Mouse (Mus musculus) hindbrain, embryonic 14.5 days (tissue): ENCODE data around the gene B430306N03Rik. TPM values are rescaled to one million over a fixed set of nuclear protein-coding genes. Genes with fewer than 3 reads are reported as not detected.

Source experiments
- ATAC-seq: fragments of 200-750 bp; cut with Nextera tagmentation; 2 replicates; pipeline ENCODE4 v1.8.0; 2017; ENCODE audit warnings: moderate number of reproducible peaks, mild to moderate bottlenecking, moderate TSS enrichment, moderate library complexity; ENCODE audit not compliant: low FRiP score
- DNase-seq: peaks from one replicate; pipeline ENCODE4 v3.0.0-alpha.2; 2015; ENCODE audit warnings: low spot score
- H3K27ac ChIP-seq: fragments of 300-500 bp; sonication (generic); 2 replicates; pipeline ENCODE4 v1.5.1; 2014; ENCODE audit warnings: mild to moderate bottlenecking, moderate library complexity
- H3K27me3 ChIP-seq: fragments of 300-500 bp; sonication (generic); 2 replicates; pipeline ENCODE4 v1.6.1; 2014; ENCODE audit warnings: mild to moderate bottlenecking, low read length, mixed read lengths; ENCODE audit not compliant: control insufficient read depth, insufficient read depth
- H3K36me3 ChIP-seq: fragments of 300-500 bp; sonication (generic); replicated peaks from 2 replicates; pipeline ENCODE4 v1.6.1; 2014; ENCODE audit not compliant: control insufficient read depth, insufficient read depth
- H3K4me1 ChIP-seq: fragments of 300-500 bp; sonication (generic); replicated peaks from 2 replicates; pipeline ENCODE4 v1.6.1; 2014; ENCODE audit warnings: antibody characterized with exemption, low read length, mixed read lengths; ENCODE audit not compliant: control insufficient read depth, insufficient read depth
- H3K4me2 ChIP-seq: fragments of 300-500 bp; sonication (generic); replicated peaks from 2 replicates; pipeline ENCODE4 v1.6.1; 2014; ENCODE audit warnings: mild to moderate bottlenecking, moderate library complexity
- H3K4me3 ChIP-seq: fragments of 300-500 bp; sonication (generic); replicated peaks from 2 replicates; pipeline ENCODE4 v1.5.1; 2014; ENCODE audit warnings: mild to moderate bottlenecking, low read length
- H3K9ac ChIP-seq: fragments of 300-500 bp; sonication (generic); 2 replicates; pipeline ENCODE4 v1.6.1; 2014
- H3K9me3 ChIP-seq: fragments of 300-500 bp; sonication (generic); 2 replicates; pipeline ENCODE4 v1.6.1; 2016; ENCODE audit warnings: low read length; ENCODE audit not compliant: control insufficient read depth
- WGBS: fragments of 180-500 bp; shearing (Covaris S2); extraction: QIAGEN DNeasy Blood & Tissue Kit; methylation state at CpG from one replicate; pipeline ENCODE4 v1.1.7; 2014; 5-methylcytosine and 5-hydroxymethylcytosine counted together
- polyA plus RNA-seq: library from polyadenylated mRNA; unstranded; fragments of >200 nt; fragmentation: Nextera tagmentation; extraction: Ambion mirVana; gene quantifications from 2 replicates; pipeline ENCODE4 v1.2.1, GENCODE M21; 2014

B430306N03Rik gene
- polyA plus RNA-seq, 1 experiment from 2014 or later = 0.05 TPM

DNA sequence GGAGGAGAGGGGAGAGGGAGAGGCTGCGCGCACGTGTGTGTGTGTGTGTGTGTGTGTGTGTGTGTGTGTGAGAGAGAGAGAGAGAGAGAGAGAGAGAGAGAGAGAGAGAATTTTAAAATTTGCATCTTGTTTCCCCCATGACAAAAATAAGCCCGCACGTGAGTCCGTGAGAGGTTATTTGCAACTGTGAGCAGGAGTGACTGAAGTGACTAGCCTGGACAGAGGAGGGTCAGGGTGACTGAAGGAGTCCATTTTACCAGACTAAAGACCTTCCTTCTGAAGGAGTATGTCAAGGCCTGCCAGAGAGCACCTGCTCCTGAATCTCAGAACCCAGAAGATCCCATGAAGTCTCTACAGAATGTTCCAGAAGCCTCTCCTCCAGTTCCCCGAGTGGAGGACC, 16.2 kb upstream of the B430306N03Rik start:
- no peak overlapping the region for H3K4me2 ChIP-seq
- WGBS = 53% methylated on average over 7 of the region's 7 CpGs
- no peak overlapping the region for H3K4me3 ChIP-seq
- ATAC-seq (no peak), DNase-seq (no peak)
- no peaks in the 10 kb centered on the region for H3K36me3 ChIP-seq
- H3K27me3 ChIP-seq = no peaks in the 10 kb centered on the region
- H3K4me1 ChIP-seq = no peaks in the 10 kb centered on the region
- no peak overlapping the region for H3K27ac ChIP-seq
- H3K9me3 ChIP-seq = no peaks in the 10 kb centered on the region
- no peak overlapping the region for H3K9ac ChIP-seq

DNA sequence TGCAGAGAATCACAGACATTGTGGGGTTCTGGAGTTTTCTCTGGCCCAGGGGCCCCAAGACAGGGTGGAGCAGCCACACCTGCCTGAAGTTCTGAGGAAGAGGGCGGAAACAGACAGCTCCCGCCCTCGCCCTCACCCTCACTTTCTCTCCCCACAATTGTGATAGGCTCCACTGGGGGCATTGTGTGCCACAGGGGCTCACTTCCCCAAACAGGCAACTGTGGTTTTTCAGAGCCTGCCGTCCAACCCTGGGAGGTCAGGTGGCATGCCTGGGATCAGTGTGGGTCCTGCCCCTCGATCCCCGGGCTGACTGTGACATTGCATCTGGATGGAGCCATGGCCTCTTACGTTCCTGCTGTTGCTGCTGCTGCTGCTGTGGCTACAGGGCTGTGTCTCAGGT, 15.7 kb upstream of the B430306N03Rik start:
- WGBS = 73% methylated on average over 7 of the region's 7 CpGs
- Histone ChIP-seq H3K4me1 (no peaks in the 10 kb centered on the region), H3K9me3 (no peaks in the 10 kb centered on the region), H3K27ac (no peak overlapping the region), H3K36me3 (no peaks in the 10 kb centered on the region), H3K27me3 (no peaks in the 10 kb centered on the region), H3K4me2 (no peak overlapping the region), H3K4me3 (no peak overlapping the region), H3K9ac (no peak overlapping the region)
- DNase-seq (no peak), ATAC-seq (no peak)

DNA sequence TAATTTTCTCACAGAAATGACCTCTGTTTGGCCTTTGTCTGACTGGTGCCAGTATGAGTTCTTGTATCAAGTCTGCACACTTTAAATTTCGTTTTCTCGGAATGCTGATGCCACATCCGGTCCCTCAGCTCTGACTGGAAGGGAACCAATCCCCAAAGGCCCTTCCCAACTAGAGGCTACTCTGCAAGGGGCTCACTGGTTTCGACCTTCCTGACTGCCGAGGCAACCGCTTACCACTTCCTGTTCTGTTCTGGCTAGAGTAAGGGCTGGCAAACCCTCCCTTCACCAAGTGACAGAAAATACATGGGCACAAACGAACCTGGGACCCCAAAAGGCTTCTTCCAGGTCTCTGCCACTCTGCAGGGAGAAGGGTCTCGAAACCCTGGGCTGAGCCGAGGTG, 15.1 kb upstream of the B430306N03Rik start:
- 83% methylated on average over 9 of the region's 9 CpGs for WGBS
- Histone ChIP-seq H3K27ac (no peak overlapping the region), H3K9me3 (no peaks in the 10 kb centered on the region), H3K4me3 (no peak overlapping the region), H3K4me1 (no peaks in the 10 kb centered on the region), H3K27me3 (no peaks in the 10 kb centered on the region), H3K4me2 (no peak overlapping the region), H3K36me3 (no peaks in the 10 kb centered on the region), H3K9ac (no peak overlapping the region)
- ATAC-seq = no peak
- DNase-seq = no peak

DNA sequence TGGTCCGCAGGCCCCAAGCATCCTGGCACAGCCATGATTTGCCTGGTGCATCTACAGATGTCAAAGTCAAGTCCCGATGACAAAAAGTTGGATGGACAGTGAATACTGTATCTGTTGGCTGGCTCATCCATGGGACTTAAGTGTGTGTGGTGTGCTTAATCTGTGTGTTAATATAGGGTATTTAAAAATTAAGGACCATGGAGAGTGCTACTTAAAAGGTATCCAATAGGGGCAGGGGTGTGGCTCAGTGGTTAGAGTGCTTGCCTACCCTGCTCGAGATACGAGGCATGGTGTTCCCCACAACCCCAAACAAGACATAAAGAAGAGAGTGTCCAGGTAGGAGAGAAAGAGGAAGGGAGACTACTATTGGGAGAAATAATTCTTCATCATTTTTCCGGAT, 14.1 kb upstream of the B430306N03Rik start:
- no peaks in the 10 kb centered on the region for H3K36me3 ChIP-seq
- H3K4me3 ChIP-seq = no peak overlapping the region
- H3K9me3 ChIP-seq = no peaks in the 10 kb centered on the region
- ATAC-seq (no peak), DNase-seq (no peak)
- no peaks in the 10 kb centered on the region for H3K27me3 ChIP-seq
- 94% methylated on average over 5 of the region's 5 CpGs for WGBS
- H3K4me2 ChIP-seq = no peak overlapping the region
- no peaks in the 10 kb centered on the region for H3K4me1 ChIP-seq
- no peak overlapping the region for H3K9ac ChIP-seq
- no peak overlapping the region for H3K27ac ChIP-seq

DNA sequence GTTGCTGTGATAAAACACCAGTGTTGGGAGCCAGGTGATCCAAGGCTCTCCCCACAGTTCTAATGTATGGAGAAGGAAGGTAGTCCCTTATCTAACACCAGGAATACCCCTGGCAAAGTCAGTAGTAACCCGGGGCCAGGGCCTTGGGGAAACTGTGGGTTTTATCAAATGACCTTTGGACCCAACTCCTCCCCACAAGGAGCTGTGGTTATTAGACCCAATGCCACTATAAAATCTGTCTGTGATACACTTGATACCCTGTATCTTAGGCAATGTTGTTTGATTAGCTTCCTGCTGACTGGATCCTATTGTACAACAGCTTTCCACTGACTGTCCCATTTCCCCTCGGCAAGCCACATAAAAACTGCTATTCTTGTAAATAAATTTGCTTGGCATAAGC, 3.8 kb upstream of the B430306N03Rik start:
- H3K4me2 ChIP-seq = no peak overlapping the region

DNA sequence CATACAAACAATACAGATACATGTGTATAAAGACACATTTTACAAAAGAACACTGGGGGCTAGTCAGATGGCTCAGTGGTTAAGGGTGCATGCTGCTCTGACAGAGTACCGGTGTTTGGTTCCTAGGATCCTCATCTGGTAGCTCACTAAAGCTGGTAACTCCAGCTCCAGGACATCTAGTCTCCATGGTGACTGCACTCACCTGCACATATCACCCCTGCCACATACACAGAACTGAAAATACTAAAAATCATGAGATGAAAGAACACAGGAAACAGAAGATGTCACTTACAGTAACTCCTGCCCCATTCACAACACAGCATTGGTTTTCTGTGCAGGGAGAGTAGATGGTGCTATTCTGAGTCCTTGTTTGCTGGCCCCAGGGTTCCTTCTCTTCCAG, 2.7 kb downstream of the B430306N03Rik start:
- no peak for DNase-seq
- Histone ChIP-seq H3K27ac (no peak overlapping the region), H3K4me2 (no peak overlapping the region), H3K36me3 (no peaks in the 10 kb centered on the region), H3K9ac (no peak overlapping the region), H3K4me1 (no peaks in the 10 kb centered on the region), H3K27me3 (no peaks in the 10 kb centered on the region), H3K4me3 (no peak overlapping the region), H3K9me3 (no peaks in the 10 kb centered on the region)
- ATAC-seq = no peak
- 95% methylated on average over 1 of the region's 1 CpGs for WGBS

More for the DNA sequence above, 3.8 kb upstream of the B430306N03Rik start:
- H3K4me1 ChIP-seq = no peaks in the 10 kb centered on the region
- H3K36me3 ChIP-seq = no peaks in the 10 kb centered on the region
- no peak for ATAC-seq
- H3K27me3 ChIP-seq = no peaks in the 10 kb centered on the region
- no peak overlapping the region for H3K27ac ChIP-seq
- WGBS = 87% methylated on average over 2 of the region's 2 CpGs
- H3K9me3 ChIP-seq = no peaks in the 10 kb centered on the region
- H3K4me3 ChIP-seq = no peak overlapping the region
- H3K9ac ChIP-seq = no peak overlapping the region
- DNase-seq = no peak

DNA sequence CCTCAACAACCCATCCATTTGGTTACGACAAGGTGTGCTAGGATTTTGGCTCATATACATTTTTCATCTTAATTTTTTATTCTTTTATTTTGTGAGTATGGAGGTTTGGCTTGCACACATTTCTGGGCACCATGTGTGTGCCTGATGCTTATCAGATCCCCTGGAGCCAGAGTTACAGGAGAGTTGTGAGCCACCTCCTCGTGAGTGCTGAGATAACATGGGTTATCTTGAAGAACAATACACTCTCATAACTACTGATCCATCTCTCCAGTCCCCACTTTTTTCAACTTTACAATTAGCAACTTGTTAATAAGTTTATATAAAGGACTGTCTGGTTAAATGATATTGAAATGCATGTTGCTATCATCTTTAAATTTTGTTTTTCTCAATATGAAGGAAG, 5.3 kb downstream of the B430306N03Rik start:
- H3K9ac ChIP-seq = no peak overlapping the region

DNA sequence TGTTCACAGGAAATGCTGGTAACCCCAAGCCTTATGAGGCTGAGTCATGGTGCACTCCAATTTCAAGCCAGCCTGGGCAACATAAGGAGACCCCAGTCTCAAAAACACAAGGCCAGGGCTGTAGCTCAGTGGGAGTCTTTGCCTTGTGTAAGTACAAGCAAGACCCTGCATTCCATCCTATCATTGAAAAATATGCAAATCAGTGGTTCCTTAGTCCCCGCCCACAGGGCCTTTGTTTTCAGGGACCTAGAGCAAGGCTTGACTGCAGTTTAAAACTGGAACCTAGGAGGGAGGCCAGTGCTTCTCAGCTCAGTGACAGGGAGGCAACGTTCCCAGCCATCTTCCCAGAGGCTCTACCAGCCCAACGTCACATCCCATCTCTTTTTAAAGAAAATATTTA, 7.3 kb downstream of the B430306N03Rik start:
- H3K4me2 ChIP-seq = no peak overlapping the region
- no peak overlapping the region for H3K27ac ChIP-seq
- H3K27me3 ChIP-seq = no peaks in the 10 kb centered on the region
- H3K9me3 ChIP-seq = no peaks in the 10 kb centered on the region
- no peak for ATAC-seq
- no peak for DNase-seq
- H3K4me1 ChIP-seq = no peaks in the 10 kb centered on the region
- WGBS = 62% methylated on average over 3 of the region's 3 CpGs
- H3K9ac ChIP-seq = no peak overlapping the region
- H3K36me3 ChIP-seq = no peaks in the 10 kb centered on the region
- H3K4me3 ChIP-seq = no peak overlapping the region

More for the DNA sequence above, 5.3 kb downstream of the B430306N03Rik start:
- no peak for DNase-seq
- no peak overlapping the region for H3K4me3 ChIP-seq
- ATAC-seq = no peak
- H3K9me3 ChIP-seq = no peaks in the 10 kb centered on the region
- WGBS = 87% methylated on average over 2 of the region's 2 CpGs
- H3K4me1 ChIP-seq = no peaks in the 10 kb centered on the region
- no peak overlapping the region for H3K27ac ChIP-seq
- no peaks in the 10 kb centered on the region for H3K27me3 ChIP-seq
- H3K4me2 ChIP-seq = no peak overlapping the region
- H3K36me3 ChIP-seq = no peaks in the 10 kb centered on the region

DNA sequence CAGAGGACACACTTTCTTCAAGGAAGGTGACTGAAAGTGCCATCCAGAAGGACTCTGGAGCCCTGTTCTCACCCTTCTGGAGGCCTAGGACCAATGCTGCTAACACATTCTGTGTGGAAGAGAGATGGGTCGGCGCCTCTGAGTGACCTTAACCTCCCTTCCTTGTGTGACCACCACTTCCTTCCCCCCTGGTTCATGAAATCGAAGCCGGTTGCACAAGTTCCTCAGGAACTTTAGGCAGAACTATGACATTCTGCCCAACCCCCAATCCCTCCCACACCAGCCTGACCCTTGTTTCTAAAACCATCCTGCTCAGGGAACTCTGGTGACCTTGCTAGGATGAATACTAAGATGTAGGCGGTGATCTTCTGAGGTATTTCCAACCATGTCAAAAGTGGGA, 8.3 kb downstream of the B430306N03Rik start:
- H3K36me3 ChIP-seq = no peaks in the 10 kb centered on the region
- ATAC-seq = no peak
- H3K27ac ChIP-seq = no peak overlapping the region
- H3K27me3 ChIP-seq = no peaks in the 10 kb centered on the region
- DNase-seq = no peak
- whole genome bisulfite sequencing = 96% methylated on average over 5 of the region's 5 CpGs
- no peaks in the 10 kb centered on the region for H3K9me3 ChIP-seq
- H3K9ac ChIP-seq = no peak overlapping the region
- H3K4me3 ChIP-seq = no peak overlapping the region
- H3K4me1 ChIP-seq = no peaks in the 10 kb centered on the region
- H3K4me2 ChIP-seq = no peak overlapping the region

DNA sequence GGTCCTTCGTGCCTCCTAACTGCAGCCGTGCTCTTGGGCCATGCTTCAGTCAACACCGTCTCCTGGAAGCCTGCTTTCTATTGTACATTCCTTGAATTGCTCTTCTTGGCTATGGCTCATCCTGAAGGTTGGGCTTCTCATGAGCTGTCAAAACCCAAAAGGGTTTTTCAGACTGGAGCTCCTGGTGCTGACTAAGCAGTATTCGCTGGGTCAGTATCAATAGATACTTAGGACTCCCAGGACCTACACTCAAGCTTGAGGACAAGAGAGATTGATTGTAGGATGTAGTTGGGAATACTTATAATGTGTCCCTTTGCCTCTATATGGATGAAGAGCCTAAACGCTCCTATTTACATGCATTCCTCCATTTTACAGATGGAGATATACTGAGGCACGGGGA, 9.2 kb downstream of the B430306N03Rik start:
- H3K9me3 ChIP-seq = no peaks in the 10 kb centered on the region
- no peaks in the 10 kb centered on the region for H3K27me3 ChIP-seq
- WGBS = 94% methylated on average over 6 of the region's 6 CpGs
- DNase-seq = no peak
- no peak overlapping the region for H3K4me2 ChIP-seq
- no peak for ATAC-seq
- no peaks in the 10 kb centered on the region for H3K4me1 ChIP-seq
- H3K9ac ChIP-seq = no peak overlapping the region
- no peak overlapping the region for H3K27ac ChIP-seq
- H3K4me3 ChIP-seq = no peak overlapping the region
- H3K36me3 ChIP-seq = no peaks in the 10 kb centered on the region
